Mouse (Mus musculus): ENCODE results near the gene Fam43b. TPM values are rescaled to one million over a fixed set of nuclear protein-coding genes. Genes with fewer than 3 reads are reported as not detected.
"Not testable (repeated sequence)": the region's sequence is repeated elsewhere in the genome, so short reads cannot be mapped to it uniquely, and the experiment has no call there.

The Fam43b gene
- polyA plus RNA-seq (2015; fragmentation: Nextera tagmentation; extraction: Ambion mirVana): 4.7 and 7.2 TPM in 2 replicates

GRCm38 (mm10) chr4:138395971-138396645 lies at the start of gene Fam43b:
TSS of gene Fam43b (minus strand) at chr4:138396528.
- WGBS: 1% methylated on average over 45 of the region's 46 CpGs
- no peaks in the 10 kb centered on the region for H3K9me3 ChIP-seq
- peak within 1 kb of the TSS; percentile 84 for H3K4me2 ChIP-seq (replicated peaks)
- H3K4me3 ChIP-seq: peak within 1 kb of the TSS; percentile 45
- no peaks in the 10 kb centered on the region for H3K36me3 ChIP-seq
- peak within 1 kb of the TSS; percentile 45 for H3K9ac ChIP-seq (replicated peaks)
- H3K4me1 ChIP-seq: peaks cover 16% of the 10 kb centered on the region
- H3K27me3 ChIP-seq: peaks cover 79% of the 10 kb centered on the region
- H3K27ac ChIP-seq (replicated peaks): no peak within 1 kb of the TSS
- 0 out of 2 replicates have a peak, but pooled peaks have one; percentile 58 for ATAC-seq (replicated peaks)

- H3K27me3 ChIP-seq: no peaks in the 10 kb centered on the region
- 8% methylated on average over 5 of the region's 5 CpGs for WGBS
- no peak overlapping the region for H3K27ac ChIP-seq (replicated peaks)
- no peak overlapping the region for H3K9ac ChIP-seq (replicated peaks)
- H3K4me2 ChIP-seq (replicated peaks): no peak overlapping the region
- ATAC-seq (replicated peaks): no peak
- no peak overlapping the region for H3K4me3 ChIP-seq
- H3K9me3 ChIP-seq: no peaks in the 10 kb centered on the region
- peaks cover 25% of the 10 kb centered on the region for H3K4me1 ChIP-seq
- H3K36me3 ChIP-seq: peaks cover 23% of the 10 kb centered on the region
These were observed 48.6 kb upstream of the Fam43b start for GRCm38 (mm10) chr4:138444941-138445340.

DNA sequence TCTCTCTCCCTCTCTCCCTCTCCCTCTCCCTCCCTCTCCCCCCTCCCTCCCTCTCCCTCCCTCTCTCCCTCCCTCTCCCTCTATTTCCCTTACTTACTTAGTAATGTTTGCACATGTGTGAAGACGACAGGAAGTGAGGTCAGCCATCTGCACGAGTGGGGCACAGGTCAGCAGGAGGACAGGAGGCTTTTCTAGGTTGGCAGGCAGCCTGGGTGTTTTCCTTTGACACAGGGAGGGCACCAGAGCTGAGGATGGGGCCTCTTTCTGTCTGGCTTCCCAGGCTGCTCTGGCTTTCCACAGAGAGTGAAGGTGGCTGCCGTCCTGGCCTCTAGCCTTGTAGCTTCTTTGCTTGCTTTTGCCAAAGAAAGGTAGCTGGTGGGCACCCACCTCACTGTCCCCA lies 43.7 kb upstream of the Fam43b start:
- no peak overlapping the region for H3K4me2 ChIP-seq (replicated peaks)
- no peak overlapping the region for H3K9ac ChIP-seq (replicated peaks)
- peaks cover 11% of the 10 kb centered on the region for H3K4me1 ChIP-seq
- H3K4me3 ChIP-seq: no peak overlapping the region
- no peaks in the 10 kb centered on the region for H3K27me3 ChIP-seq
- no peak for ATAC-seq (replicated peaks)
- H3K36me3 ChIP-seq: peaks cover 50% of the 10 kb centered on the region
- no peak overlapping the region for H3K27ac ChIP-seq (replicated peaks)
- 85% methylated on average over 3 of the region's 3 CpGs for WGBS
- H3K9me3 ChIP-seq: no peaks in the 10 kb centered on the region

GRCm38 (mm10) chr4:138434347-138435316 lies 38.3 kb upstream of the Fam43b start, which contains the start of gene Mul1:
TSS of gene Mul1 (plus strand) at chr4:138434671.
- WGBS: 1% methylated on average over 64 of the region's 64 CpGs

DNA sequence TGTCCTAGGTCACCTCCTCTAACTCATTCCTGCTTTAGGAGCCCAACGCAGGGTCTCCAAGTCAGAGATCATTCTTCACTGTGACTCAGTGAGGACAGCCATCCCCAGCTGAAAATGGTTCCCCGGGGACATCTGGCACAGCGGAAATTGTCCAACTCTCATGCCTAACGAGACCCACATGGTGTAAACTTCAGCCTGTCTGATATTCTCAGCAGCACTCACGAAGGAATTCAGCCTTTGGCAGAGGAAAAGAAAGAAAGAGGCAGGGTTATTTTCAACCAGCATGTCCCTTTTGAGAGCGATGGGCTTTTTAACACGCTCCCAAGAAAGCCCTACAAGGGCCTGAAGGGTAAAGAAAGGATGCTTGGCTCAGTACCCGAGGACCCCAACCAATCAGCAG lies 35.0 kb upstream of the Fam43b start:
- Histone ChIP-seq H3K4me3 (no peak overlapping the region), H3K4me1 (peaks cover 24% of the 10 kb centered on the region), H3K36me3 (no peaks in the 10 kb centered on the region), H3K27ac (replicated peaks) (no peak overlapping the region), H3K9me3 (no peaks in the 10 kb centered on the region), H3K27me3 (peaks cover 2% of the 10 kb centered on the region; the same call in 1 of the 2 replicates), H3K9ac (replicated peaks) (no peak overlapping the region), H3K4me2 (replicated peaks) (no peak overlapping the region)
- WGBS: 43% methylated on average over 8 of the region's 8 CpGs
- no peak for ATAC-seq (replicated peaks)

More at GRCm38 (mm10) chr4:138434347-138435316, 38.3 kb upstream of the Fam43b start, which contains the start of gene Mul1:
- Histone ChIP-seq H3K27ac (replicated peaks) (peak within 1 kb of the TSS; percentile 81), H3K4me2 (replicated peaks) (peak within 1 kb of the TSS; percentile 94), H3K4me1 (peaks cover 19% of the 10 kb centered on the region), H3K27me3 (peaks cover 2% of the 10 kb centered on the region; the same call in 1 of the 2 replicates), H3K36me3 (peaks cover 26% of the 10 kb centered on the region), H3K9ac (replicated peaks) (peak within 1 kb of the TSS; percentile 85), H3K9me3 (no peaks in the 10 kb centered on the region), H3K4me3 (peak within 1 kb of the TSS; percentile 98)
- ATAC-seq (replicated peaks): peak; percentile 93

DNA sequence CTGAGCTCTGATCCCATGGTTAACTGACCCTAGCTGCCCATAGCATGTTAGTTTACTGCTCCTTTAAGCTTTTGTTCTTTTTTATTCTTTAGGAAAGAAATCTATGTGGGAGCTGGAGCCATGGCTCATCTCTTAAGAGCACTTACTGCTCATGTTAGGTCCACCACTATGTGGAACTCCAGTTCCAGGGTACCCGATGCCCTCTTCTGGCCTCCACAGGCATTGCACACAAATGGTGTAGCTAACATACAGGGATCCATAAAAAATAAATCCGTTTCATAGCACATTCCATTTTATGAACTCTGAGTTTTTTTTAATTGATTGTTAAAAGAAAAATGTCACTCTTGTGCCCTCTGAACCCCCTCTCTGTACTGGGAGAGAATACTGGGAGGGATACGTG lies 33.5 kb upstream of the Fam43b start:
- Histone ChIP-seq H3K4me2 (replicated peaks) (no peak overlapping the region), H3K4me1 (peaks cover 11% of the 10 kb centered on the region; the same call in 1 of the 2 replicates), H3K27me3 (peaks cover 2% of the 10 kb centered on the region; the same call in 1 of the 2 replicates), H3K9me3 (no peaks in the 10 kb centered on the region), H3K9ac (replicated peaks) (no peak overlapping the region), H3K36me3 (no peaks in the 10 kb centered on the region), H3K4me3 (no peak overlapping the region), H3K27ac (replicated peaks) (no peak overlapping the region)
- no peak for ATAC-seq (replicated peaks)
- WGBS: 54% methylated on average over 3 of the region's 3 CpGs

DNA sequence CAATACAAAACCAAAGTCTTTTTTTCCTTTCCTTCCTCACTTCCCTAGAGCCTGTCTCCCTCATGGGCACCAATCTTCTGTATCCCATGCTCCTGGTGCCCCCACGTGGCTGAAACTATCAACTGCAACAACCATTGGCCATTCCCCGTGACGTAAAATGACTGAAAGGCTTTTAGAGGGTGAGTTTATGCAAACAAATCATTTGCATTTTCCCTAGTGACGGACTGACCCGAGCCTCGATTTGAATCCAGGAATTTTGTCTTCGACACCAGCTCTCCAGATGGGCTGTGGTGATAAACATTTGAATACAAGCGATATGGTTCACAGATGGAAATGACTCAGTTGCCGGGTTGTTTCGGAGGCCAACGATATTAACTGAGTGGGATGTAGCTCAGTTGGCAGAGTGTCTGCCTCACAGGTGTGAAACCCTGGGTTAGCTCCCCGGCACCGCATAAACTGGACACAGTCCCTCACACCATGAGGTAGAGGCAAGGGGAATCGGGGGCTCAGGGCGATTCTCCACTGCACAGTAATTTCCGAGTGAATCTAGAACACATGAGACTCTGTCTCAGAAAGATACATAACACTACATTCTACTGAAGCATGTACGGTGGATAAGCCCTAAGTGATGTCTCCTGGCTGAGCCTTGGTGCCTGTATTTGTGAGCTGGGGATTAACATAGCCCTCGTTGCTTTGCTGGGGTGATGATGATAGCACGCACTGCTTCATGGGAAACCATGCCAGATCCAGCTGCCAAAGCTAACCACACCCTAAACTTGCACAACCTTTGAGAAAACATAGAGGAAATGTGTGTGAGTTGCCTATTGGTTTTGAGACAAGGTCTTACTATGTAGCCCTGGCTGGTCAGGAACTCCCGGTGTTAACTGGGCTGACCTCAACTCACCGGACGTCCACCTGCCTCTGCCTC lies 30.7 kb upstream of the Fam43b start:
- 39% methylated on average over 22 of the region's 22 CpGs for WGBS
- H3K27ac ChIP-seq (replicated peaks): no peak overlapping the region
- H3K4me2 ChIP-seq (replicated peaks): peak overlapping the region; percentile 22
- ATAC-seq (replicated peaks): 0 out of 2 replicates have a peak, but pooled peaks have one; percentile 26
- H3K27me3 ChIP-seq: peaks cover 2% of the 10 kb centered on the region; the same call in 1 of the 2 replicates
- H3K9ac ChIP-seq (replicated peaks): 0 out of 2 replicates have a peak overlapping the region, but pooled peaks have one; percentile 16
- H3K4me3 ChIP-seq: 0 out of 2 replicates have a peak overlapping the region, but pooled peaks have one; percentile 15
- H3K9me3 ChIP-seq: no peaks in the 10 kb centered on the region
- 0 out of 2 replicates have a peak, but pooled peaks cover 5% of the 10 kb centered on the region for H3K4me1 ChIP-seq
- H3K36me3 ChIP-seq: no peaks in the 10 kb centered on the region

- not testable (repeated sequence) for H3K4me1 ChIP-seq; H3K4me3 ChIP-seq; H3K36me3 ChIP-seq; H3K9ac ChIP-seq (replicated peaks); ATAC-seq (replicated peaks); H3K27ac ChIP-seq (replicated peaks); H3K9me3 ChIP-seq; H3K4me2 ChIP-seq (replicated peaks); H3K27me3 ChIP-seq
- WGBS: 95% methylated on average over 14 of the region's 14 CpGs
These were observed 29.3 kb upstream of the Fam43b start for GRCm38 (mm10) chr4:138425604-138426003.

GRCm38 (mm10) chr4:138425028-138425427 lies 28.7 kb upstream of the Fam43b start:
- Histone ChIP-seq H3K4me3 (no peak overlapping the region), H3K9me3 (no peaks in the 10 kb centered on the region), H3K27me3 (no peaks in the 10 kb centered on the region), H3K27ac (replicated peaks) (no peak overlapping the region), H3K36me3 (no peaks in the 10 kb centered on the region), H3K9ac (replicated peaks) (no peak overlapping the region), H3K4me2 (replicated peaks) (no peak overlapping the region), H3K4me1 (0 out of 2 replicates have a peak, but pooled peaks cover 5% of the 10 kb centered on the region)
- WGBS: 79% methylated on average over 6 of the region's 6 CpGs
- ATAC-seq (replicated peaks): no peak

GRCm38 (mm10) chr4:138418340-138418957 lies 22.1 kb upstream of the Fam43b start:
- no peaks in the 10 kb centered on the region for H3K27me3 ChIP-seq
- 0 out of 2 replicates have a peak, but pooled peaks have one; percentile 43 for ATAC-seq (replicated peaks)
- no peak overlapping the region for H3K4me3 ChIP-seq
- no peaks in the 10 kb centered on the region for H3K36me3 ChIP-seq
- no peaks in the 10 kb centered on the region for H3K9me3 ChIP-seq
- peaks cover 9% of the 10 kb centered on the region for H3K4me1 ChIP-seq
- H3K4me2 ChIP-seq (replicated peaks): no peak overlapping the region
- H3K9ac ChIP-seq (replicated peaks): no peak overlapping the region
- WGBS: 42% methylated on average over 11 of the region's 11 CpGs
- H3K27ac ChIP-seq (replicated peaks): no peak overlapping the region

- Histone ChIP-seq H3K27me3 (no peaks in the 10 kb centered on the region), H3K4me3 (no peak overlapping the region), H3K4me1 (peaks cover 9% of the 10 kb centered on the region), H3K4me2 (replicated peaks) (no peak overlapping the region), H3K9me3 (no peaks in the 10 kb centered on the region), H3K9ac (replicated peaks) (no peak overlapping the region), H3K27ac (replicated peaks) (no peak overlapping the region), H3K36me3 (no peaks in the 10 kb centered on the region)
- 86% methylated on average over 4 of the region's 4 CpGs for WGBS
- ATAC-seq (replicated peaks): no peak
These were observed 21.6 kb upstream of the Fam43b start for GRCm38 (mm10) chr4:138417882-138418281.
